Mouse (Mus musculus) liver, embryonic 11.5 days (tissue): ENCODE measurements around the gene Dnajc5. TPM values are rescaled to one million over a fixed set of nuclear protein-coding genes. Genes with fewer than 3 reads are reported as not detected.
A peak's percentile ranks its signal among the peaks of the same experiment; 100 is the strongest.
"Not testable (repeated sequence)": the region's sequence is repeated elsewhere in the genome, so short reads cannot be mapped to it uniquely, and the experiment has no call there.

Experiments used
- ATAC-seq: fragments of 200-750 bp; cut with Nextera tagmentation; replicated peaks from 2 replicates; pipeline ENCODE4 v1.8.0; 2017; ENCODE audit warnings: moderate number of reproducible peaks, mild to moderate bottlenecking, moderate TSS enrichment, moderate library complexity; ENCODE audit not compliant: low FRiP score
- DNase-seq: peaks from one replicate; pipeline ENCODE4 v3.0.0-alpha.2; 2017; ENCODE audit warnings: low spot score
- H3K27ac ChIP-seq: fragments of 300-500 bp; sonication (generic); 2 replicates; pipeline ENCODE4 v1.5.1; 2014; ENCODE audit warnings: mild to moderate bottlenecking, low read depth, low read length, control low read depth
- H3K27me3 ChIP-seq: fragments of 300-500 bp; sonication (generic); replicated peaks from 2 replicates; pipeline ENCODE4 v1.6.1; 2014; ENCODE audit warnings: low read length, mixed read lengths; ENCODE audit not compliant: control insufficient read depth, insufficient read depth
- H3K36me3 ChIP-seq: fragments of 300-500 bp; sonication (generic); 2 replicates; pipeline ENCODE4 v1.6.1; 2014; ENCODE audit warnings: mild to moderate bottlenecking, low read length, moderate library complexity, mixed read lengths; ENCODE audit not compliant: control insufficient read depth, insufficient read depth
- H3K4me1 ChIP-seq: fragments of 300-500 bp; sonication (generic); replicated peaks from 2 replicates; pipeline ENCODE4 v1.6.1; 2014; ENCODE audit warnings: low read length, mixed read lengths; ENCODE audit not compliant: control insufficient read depth, insufficient read depth
- H3K4me2 ChIP-seq: fragments of 300-500 bp; sonication (generic); 2 replicates; pipeline ENCODE4 v1.6.1; 2014; ENCODE audit warnings: mild to moderate bottlenecking, control low read depth, moderate library complexity
- H3K4me3 ChIP-seq: fragments of 300-500 bp; sonication (generic); 2 replicates; pipeline ENCODE4 v1.5.1; 2014; ENCODE audit warnings: low read depth, low read length, control low read depth
- H3K9ac ChIP-seq: fragments of 300-500 bp; sonication (generic); 2 replicates; pipeline ENCODE4 v1.6.1; 2014; ENCODE audit warnings: low read depth, low read length, control low read depth
- H3K9me3 ChIP-seq: fragments of 300-500 bp; sonication (generic); 2 replicates; pipeline ENCODE4 v1.6.1; 2016; ENCODE audit warnings: low read length, inconsistent platforms, mixed read lengths; ENCODE audit not compliant: control insufficient read depth
- WGBS: fragments of 180-500 bp; shearing (Covaris S2); extraction: QIAGEN DNeasy Blood & Tissue Kit; methylation state at CpG from one replicate; pipeline ENCODE4 v1.1.7; 2014; 5-methylcytosine and 5-hydroxymethylcytosine counted together
- polyA plus RNA-seq: library from polyadenylated mRNA; unstranded; fragments of >200 nt; fragmentation: Nextera tagmentation; extraction: Ambion mirVana; gene quantifications from 2 replicates; pipeline ENCODE4 v1.2.1, GENCODE M21; 2014

Dnajc5 gene
- polyA plus RNA-seq, 1 experiment from 2014 or later: 61.1 TPM

- Histone ChIP-seq H3K27me3 (no peaks in the 10 kb centered on the region), H3K4me2 (peak overlapping the region; percentile 22), H3K9me3 (no peaks in the 10 kb centered on the region), H3K4me3 (no peak overlapping the region), H3K36me3 (no peaks in the 10 kb centered on the region), H3K9ac (0 out of 2 replicates have a peak overlapping the region, but pooled peaks have one; percentile 16), H3K27ac (peak overlapping the region; percentile 52), H3K4me1 (peaks cover 47% of the 10 kb centered on the region)
- DNase-seq: no peak
- peak; percentile 53 for ATAC-seq
- 25% methylated on average over 5 of the region's 5 CpGs for WGBS
Observed at GRCm38 (mm10) chr2:181487338-181488277, 32.7 kb upstream of the Dnajc5 start.

GRCm38 (mm10) chr2:181491432-181492205, 28.7 kb upstream of the Dnajc5 start:
- Histone ChIP-seq H3K36me3 (no peaks in the 10 kb centered on the region), H3K4me2 (peak overlapping the region; percentile 7; the same call in 1 of the 2 replicates)

GRCm38 (mm10) chr2:181492206-181492605, 28.1 kb upstream of the Dnajc5 start:
- H3K27me3 ChIP-seq: no peaks in the 10 kb centered on the region
- H3K9me3 ChIP-seq: no peaks in the 10 kb centered on the region
- no peak for DNase-seq
- no peak for ATAC-seq
- peaks cover 14% of the 10 kb centered on the region for H3K4me1 ChIP-seq
- H3K4me2 ChIP-seq: peak overlapping the region; percentile 7; the same call in 1 of the 2 replicates
- H3K4me3 ChIP-seq: no peak overlapping the region
- no peaks in the 10 kb centered on the region for H3K36me3 ChIP-seq
- H3K9ac ChIP-seq: no peak overlapping the region
- H3K27ac ChIP-seq: no peak overlapping the region
- 44% methylated on average over 3 of the region's 3 CpGs for WGBS

More at GRCm38 (mm10) chr2:181491432-181492205, 28.7 kb upstream of the Dnajc5 start:
- peak; percentile 70; the same call in 1 of the 2 replicates for ATAC-seq
- Histone ChIP-seq H3K9ac (no peak overlapping the region), H3K4me3 (no peak overlapping the region), H3K27me3 (no peaks in the 10 kb centered on the region), H3K4me1 (peaks cover 19% of the 10 kb centered on the region), H3K27ac (no peak overlapping the region), H3K9me3 (no peaks in the 10 kb centered on the region)
- WGBS: 23% methylated on average over 7 of the region's 7 CpGs
- DNase-seq: no peak

GRCm38 (mm10) chr2:181493156-181493927, 26.9 kb upstream of the Dnajc5 start, which contains the start of gene Abhd16b:
Abhd16b (plus strand) TSS chr2:181493206.
- Histone ChIP-seq H3K9ac (no peak within 1 kb of the TSS), H3K27ac (no peak within 1 kb of the TSS), H3K9me3 (no peaks in the 10 kb centered on the region), H3K4me2 (peak within 1 kb of the TSS; percentile 7; the same call in 1 of the 2 replicates), H3K4me3 (no peak within 1 kb of the TSS), H3K36me3 (no peaks in the 10 kb centered on the region), H3K27me3 (no peaks in the 10 kb centered on the region), H3K4me1 (peaks cover 8% of the 10 kb centered on the region; the same call in 1 of the 2 replicates)
- ATAC-seq (no peak), DNase-seq (no peak)
- 86% methylated on average over 31 of the region's 31 CpGs for WGBS

GRCm38 (mm10) chr2:181494266-181494945, 25.9 kb upstream of the Dnajc5 start:
- Histone ChIP-seq H3K27me3 (no peaks in the 10 kb centered on the region), H3K4me1 (peaks cover 10% of the 10 kb centered on the region), H3K4me3 (no peak overlapping the region), H3K9ac (no peak overlapping the region), H3K36me3 (peaks cover 2% of the 10 kb centered on the region; the same call in 1 of the 2 replicates), H3K4me2 (no peak overlapping the region), H3K9me3 (no peaks in the 10 kb centered on the region), H3K27ac (no peak overlapping the region)
- DNase-seq: no peak
- ATAC-seq: no peak
- 78% methylated on average over 26 of the region's 26 CpGs for WGBS

- not testable (repeated sequence) for DNase-seq, H3K27me3 ChIP-seq, H3K9ac ChIP-seq, H3K4me3 ChIP-seq, H3K9me3 ChIP-seq, H3K27ac ChIP-seq, ATAC-seq, H3K4me1 ChIP-seq
- Histone ChIP-seq H3K36me3 (peaks cover 10% of the 10 kb centered on the region), H3K4me2 (peak overlapping the region; percentile 90)
- 47% methylated on average over 8 of the region's 8 CpGs for WGBS
Observed at GRCm38 (mm10) chr2:181495845-181496244, 24.4 kb upstream of the Dnajc5 start.

- H3K9me3 ChIP-seq: no peaks in the 10 kb centered on the region
- H3K4me1 ChIP-seq: peaks cover 10% of the 10 kb centered on the region
- 9% methylated on average over 8 of the region's 8 CpGs for WGBS
- H3K9ac ChIP-seq: peak overlapping the region; percentile 94
- H3K27me3 ChIP-seq: no peaks in the 10 kb centered on the region
- peaks cover 14% of the 10 kb centered on the region for H3K36me3 ChIP-seq
- H3K4me3 ChIP-seq: peak overlapping the region; percentile 86
- H3K27ac ChIP-seq: peak overlapping the region; percentile 99
- peak overlapping the region; percentile 90 for H3K4me2 ChIP-seq
- peak; percentile 62 for ATAC-seq
- DNase-seq: peak; percentile 61
Observed at GRCm38 (mm10) chr2:181496281-181496680, 24.0 kb upstream of the Dnajc5 start.
